Mouse (Mus musculus) adrenal gland (tissue): ENCODE results near the gene Ctbp2.

ENCODE experiments used
- intact Hi-C: fragments of 180-260 bp; cut with DNase I; formaldehyde crosslinking; loops from one replicate; pipeline ENCODE4 v1.15.1; 2025

Gene Ctbp2

GRCm38 (mm10) chr7:133048085-133048630, 76.0 kb downstream of the Ctbp2 start:
- intact Hi-C loops = no loop called here

GRCm38 (mm10) chr7:133047287-133047686, 76.9 kb downstream of the Ctbp2 start:
- intact Hi-C loops = no loop called here

- intact Hi-C loops = no loop called here
Measured at GRCm38 (mm10) chr7:133044721-133045120, 79.4 kb downstream of the Ctbp2 start.

GRCm38 (mm10) chr7:133041784-133042183, 82.4 kb downstream of the Ctbp2 start:
- intact Hi-C loops = no loop called here

GRCm38 (mm10) chr7:133040688-133041345, 83.3 kb downstream of the Ctbp2 start:
- intact Hi-C loops = no loop called here

- intact Hi-C loops = loop anchor here (5.0 to 10.0 kb wide), 2 partner anchors 38 to 595 kb away; partner anchors contain the start of gene Edrf1
Measured at GRCm38 (mm10) chr7:133039556-133040255, 84.4 kb downstream of the Ctbp2 start.

- intact Hi-C loops = loop anchor here (5.0 to 10.0 kb wide), 2 partner anchors 40 to 597 kb away; partner anchors contain the start of gene Edrf1
Measured at GRCm38 (mm10) chr7:133037618-133038017, 86.5 kb downstream of the Ctbp2 start.

GRCm38 (mm10) chr7:133037217-133037616, 86.9 kb downstream of the Ctbp2 start:
- intact Hi-C loops = loop anchor here (5.0 to 10.0 kb wide), 2 partner anchors 40 to 598 kb away; partner anchors contain the start of gene Edrf1

- intact Hi-C loops = loop anchor here (5.0 to 10.0 kb wide), 2 partner anchors 41 to 599 kb away; partner anchors contain the start of gene Edrf1
Measured at GRCm38 (mm10) chr7:133035901-133036300, 88.3 kb downstream of the Ctbp2 start.

- intact Hi-C loops = loop anchor here (5.0 to 10.0 kb wide), 2 partner anchors 90 to 602 kb away; partner anchors contain the start of genes Ctbp2, Edrf1 and Fgfr2
Measured at GRCm38 (mm10) chr7:133032589-133033203, 91.5 kb downstream of the Ctbp2 start.

GRCm38 (mm10) chr7:133029496-133030047, 94.6 kb downstream of the Ctbp2 start:
- intact Hi-C loops = loop anchor here (5.0 to 10.0 kb wide), 2 partner anchors 93 to 605 kb away; partner anchors contain the start of genes Ctbp2, Edrf1 and Fgfr2

GRCm38 (mm10) chr7:133029004-133029403, 95.2 kb downstream of the Ctbp2 start:
- intact Hi-C loops = no loop called here

GRCm38 (mm10) chr7:133027930-133028329, 96.2 kb downstream of the Ctbp2 start:
- intact Hi-C loops = no loop called here

- intact Hi-C loops = no loop called here
Measured at GRCm38 (mm10) chr7:133024694-133025093, 99.5 kb downstream of the Ctbp2 start.

GRCm38 (mm10) chr7:133019481-133020020, 104.6 kb downstream of the Ctbp2 start:
- intact Hi-C loops = no loop called here

GRCm38 (mm10) chr7:133018961-133019360, 105.2 kb downstream of the Ctbp2 start:
- intact Hi-C loops = no loop called here

GRCm38 (mm10) chr7:133015416-133016070, 108.6 kb downstream of the Ctbp2 start:
- intact Hi-C loops = no loop called here

GRCm38 (mm10) chr7:133014631-133015030, 109.5 kb downstream of the Ctbp2 start:
- intact Hi-C loops = no loop called here

GRCm38 (mm10) chr7:133013923-133014322, 110.2 kb downstream of the Ctbp2 start:
- intact Hi-C loops = no loop called here

- intact Hi-C loops = no loop called here
Measured at GRCm38 (mm10) chr7:133012637-133013366, 111.4 kb downstream of the Ctbp2 start.
